14 mouse cellular contexts compared by ENCODE assay signal in genomic region chr6:112003784-112004471, GRCm38 (mm10).
"Had no signal": no experiment of that assay in that cellular context is flagged by ENCODE, and none has a peak within 500 bp of the region (broad histone marks: within the 10 kb centered on the region; RNA-seq: fewer than 3 reads in every experiment).

No protein-coding gene starts in this region.

- H3K27ac ChIP-seq: kidney, embryonic 15.5 days; limb, embryonic 13.5 days; liver, embryonic 14.5 days; midbrain, embryonic 10.5 days; neural tube, embryonic 15.5 days; stomach, embryonic 15.5 days had no signal

- H3K9ac ChIP-seq: kidney, embryonic 15.5 days; limb, embryonic 13.5 days; liver, embryonic 14.5 days; neural tube, embryonic 15.5 days; stomach, embryonic 15.5 days had no signal

- DNase-seq: kidney, adult 18-20 months; kidney, postnatal 14 days; left cerebral cortex, postnatal 4 days; lung, adult 18-20 months; right cerebral cortex, postnatal 14 days; thymus, adult 2 months; thymus, postnatal 25 days had no signal

- H3K36me3 ChIP-seq: kidney, embryonic 15.5 days; limb, embryonic 13.5 days; midbrain, embryonic 10.5 days; neural tube, embryonic 15.5 days; stomach, embryonic 15.5 days had no signal

- H3K27me3 ChIP-seq: kidney, embryonic 15.5 days; limb, embryonic 13.5 days; neural tube, embryonic 15.5 days; stomach, embryonic 15.5 days had no signal

- H3K9me3 ChIP-seq: kidney, embryonic 15.5 days; limb, embryonic 13.5 days; midbrain, embryonic 10.5 days; neural tube, embryonic 15.5 days; stomach, embryonic 15.5 days had no signal

- H3K4me1 ChIP-seq: limb, embryonic 13.5 days; midbrain, embryonic 10.5 days; neural tube, embryonic 15.5 days; stomach, embryonic 15.5 days had no signal

- H3K4me3 ChIP-seq: kidney, embryonic 15.5 days; limb, embryonic 13.5 days; midbrain, embryonic 10.5 days; myocyte; neural tube, embryonic 15.5 days; stomach, embryonic 15.5 days had no signal

- H3K4me2 ChIP-seq: kidney, embryonic 15.5 days; limb, embryonic 13.5 days; neural tube, embryonic 15.5 days; stomach, embryonic 15.5 days had no signal
